Mouse (Mus musculus) hindbrain, postnatal 0 days (tissue): Measurements from ENCODE around the gene Tgfbrap1. TPM values are rescaled to one million over a fixed set of nuclear protein-coding genes. Genes with fewer than 3 reads are reported as not detected.

Source experiments
- ATAC-seq: fragments of 200-750 bp; cut with Nextera tagmentation; 2 replicates; pipeline ENCODE4 v1.8.0; 2017; ENCODE audit warnings: mild to moderate bottlenecking, moderate TSS enrichment, moderate library complexity
- DNase-seq: peaks from one replicate; pipeline ENCODE4 v3.0.0-alpha.2; 2015; ENCODE audit warnings: low spot score
- H3K27ac ChIP-seq: fragments of 300-500 bp; sonication (generic); 2 replicates; pipeline ENCODE4 v1.5.1; 2014; ENCODE audit warnings: mild to moderate bottlenecking
- H3K27me3 ChIP-seq: fragments of 300-500 bp; sonication (generic); 2 replicates; pipeline ENCODE4 v1.6.1; 2014; ENCODE audit warnings: low read length, mixed read lengths; ENCODE audit not compliant: insufficient read depth
- H3K36me3 ChIP-seq: fragments of 300-500 bp; sonication (generic); 2 replicates; pipeline ENCODE4 v1.6.1; 2014; ENCODE audit warnings: low read length, mixed read lengths; ENCODE audit not compliant: insufficient read depth
- H3K4me1 ChIP-seq: fragments of 300-500 bp; sonication (generic); 2 replicates; pipeline ENCODE4 v1.6.1; 2014; ENCODE audit warnings: antibody characterized with exemption, low read length, mixed read lengths; ENCODE audit not compliant: insufficient read depth
- H3K4me2 ChIP-seq: fragments of 300-500 bp; sonication (generic); 2 replicates; pipeline ENCODE4 v1.6.1; 2014; ENCODE audit warnings: low read depth, mild to moderate bottlenecking, low read length, moderate library complexity, mixed read lengths
- H3K4me3 ChIP-seq: fragments of 300-500 bp; sonication (generic); 2 replicates; pipeline ENCODE4 v1.5.1; 2014; ENCODE audit warnings: low read length
- H3K9ac ChIP-seq: fragments of 300-500 bp; sonication (generic); replicated peaks from 2 replicates; pipeline ENCODE4 v1.6.1; 2014; ENCODE audit warnings: mild to moderate bottlenecking, low read length, moderate library complexity, mixed read lengths
- H3K9me3 ChIP-seq: fragments of 300-500 bp; sonication (generic); 2 replicates; pipeline ENCODE4 v1.6.1; 2016; ENCODE audit warnings: low read length, mixed read lengths
- CTCF ChIP-seq: IDR thresholded peaks from 2 replicates; pipeline ENCODE4 v1.5.1; 2016; ENCODE audit warnings: antibody characterized with exemption, control low read depth, low read depth
- WGBS: fragments of 180-500 bp; shearing (Covaris S2); extraction: QIAGEN DNeasy Blood & Tissue Kit; methylation state at CpG from one replicate; pipeline ENCODE4 v1.1.7; 2014; 5-methylcytosine and 5-hydroxymethylcytosine counted together
- polyA plus RNA-seq: library from polyadenylated mRNA; unstranded; fragments of >200 nt; fragmentation: Nextera tagmentation; extraction: Ambion mirVana; gene quantifications from 2 replicates; pipeline ENCODE4 v1.2.1, GENCODE M21; 2015
- total RNA-seq: library from RNA; depleted of rRNA; stranded (reverse); fragments of >200 nt; gene quantifications from 2 replicates; pipeline ENCODE4 v1.2.3, GENCODE M21; 2014

The Tgfbrap1 gene
- total and polyA plus RNA-seq, 2 experiments from 2014 or later = 13.6 to 42.1 TPM

DNA sequence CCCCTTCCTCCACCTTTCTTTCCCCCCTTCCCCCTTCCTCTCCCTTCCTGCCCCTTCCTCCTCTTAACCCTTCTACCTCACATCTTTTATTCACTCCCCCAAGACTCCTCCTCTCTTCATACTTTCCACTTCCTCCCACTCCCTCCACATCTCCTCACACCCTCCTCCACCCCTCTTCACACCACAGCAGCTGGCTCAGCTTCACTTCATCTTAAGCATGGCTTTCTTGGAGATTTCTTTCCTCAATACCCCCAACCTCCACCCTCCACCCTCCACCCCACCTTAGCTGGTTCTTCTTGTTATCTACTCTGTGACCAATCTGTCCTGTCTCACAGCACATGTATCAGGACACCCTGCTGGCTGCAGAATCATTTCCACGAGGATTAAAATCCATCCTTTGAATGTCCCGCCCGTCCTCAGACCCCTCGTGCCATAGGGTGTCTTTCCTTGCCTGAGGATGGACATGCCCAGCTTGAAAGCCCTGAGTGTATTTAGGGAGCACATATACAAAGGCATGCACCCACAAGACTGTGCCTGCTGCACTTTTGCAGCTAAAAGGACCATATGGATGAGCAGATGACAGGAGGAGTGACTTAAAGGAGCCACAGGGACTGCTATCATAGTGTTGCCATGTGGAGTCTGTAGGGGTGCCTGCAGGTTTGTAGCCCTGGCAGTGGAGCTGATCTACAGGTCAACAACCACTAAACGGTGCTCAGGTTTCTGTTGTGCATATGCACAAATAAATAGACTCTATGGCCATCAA, 32.0 kb upstream of the Tgfbrap1 start:
- Histone ChIP-seq H3K27me3 (no peaks in the 10 kb centered on the region), H3K9ac (no peak overlapping the region), H3K4me2 (no peak overlapping the region), H3K9me3 (0 out of 2 replicates have a peak, but pooled peaks cover 2% of the 10 kb centered on the region), H3K4me1 (no peaks in the 10 kb centered on the region), H3K36me3 (no peaks in the 10 kb centered on the region), H3K27ac (no peak overlapping the region), H3K4me3 (no peak overlapping the region)
- no peak for ATAC-seq
- TF ChIP-seq CTCF = no peak
- DNase-seq = no peak
- WGBS = 76% methylated on average over 5 of the region's 5 CpGs

- no peak overlapping the region for H3K9ac ChIP-seq
Observed at GRCm38 (mm10) chr1:43127820-43128610, 29.6 kb upstream of the Tgfbrap1 start.

GRCm38 (mm10) chr1:43127196-43127595, 28.8 kb upstream of the Tgfbrap1 start:
- ATAC-seq (no peak), DNase-seq (no peak)
- no peak for TF ChIP-seq CTCF

More at GRCm38 (mm10) chr1:43127820-43128610, 29.6 kb upstream of the Tgfbrap1 start:
- Histone ChIP-seq H3K4me1 (no peaks in the 10 kb centered on the region), H3K36me3 (no peaks in the 10 kb centered on the region), H3K4me3 (no peak overlapping the region), H3K4me2 (no peak overlapping the region), H3K27ac (no peak overlapping the region), H3K9me3 (0 out of 2 replicates have a peak, but pooled peaks cover 2% of the 10 kb centered on the region), H3K27me3 (no peaks in the 10 kb centered on the region)
- 74% methylated on average over 8 of the region's 8 CpGs for WGBS
- TF ChIP-seq CTCF = no peak
- ATAC-seq = no peak
- DNase-seq = no peak

DNA sequence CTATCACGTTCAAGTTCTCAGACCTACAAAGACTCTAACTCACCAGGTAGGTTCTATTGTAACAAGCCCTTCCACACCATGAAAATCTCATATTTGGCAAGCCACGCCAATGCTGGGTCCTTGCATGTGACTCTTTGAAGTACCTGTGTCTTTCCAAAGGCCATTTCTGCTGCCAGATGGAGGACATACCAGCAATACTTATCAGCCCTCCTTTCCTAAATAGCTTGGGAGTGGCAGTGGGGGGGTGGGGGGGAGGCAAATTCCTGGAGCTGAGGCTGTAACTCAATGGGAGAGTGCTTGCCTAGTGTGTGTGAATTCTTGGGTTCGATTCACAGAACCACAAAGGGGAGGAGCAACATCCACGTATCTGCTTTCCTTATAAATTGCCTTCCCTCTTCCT, 26.3 kb upstream of the Tgfbrap1 start:
- 0 out of 2 replicates have a peak, but pooled peaks cover 2% of the 10 kb centered on the region for H3K9me3 ChIP-seq
- H3K27me3 ChIP-seq = no peaks in the 10 kb centered on the region
- DNase-seq = no peak
- no peaks in the 10 kb centered on the region for H3K36me3 ChIP-seq
- no peak overlapping the region for H3K27ac ChIP-seq
- H3K9ac ChIP-seq = no peak overlapping the region
- H3K4me3 ChIP-seq = no peak overlapping the region
- no peak for TF ChIP-seq CTCF
- ATAC-seq = no peak
- no peak overlapping the region for H3K4me2 ChIP-seq
- 84% methylated on average over 4 of the region's 4 CpGs for WGBS
- H3K4me1 ChIP-seq = no peaks in the 10 kb centered on the region

More at GRCm38 (mm10) chr1:43127196-43127595, 28.8 kb upstream of the Tgfbrap1 start:
- Histone ChIP-seq H3K27me3 (no peaks in the 10 kb centered on the region), H3K27ac (no peak overlapping the region), H3K4me1 (no peaks in the 10 kb centered on the region), H3K9me3 (0 out of 2 replicates have a peak, but pooled peaks cover 2% of the 10 kb centered on the region), H3K36me3 (no peaks in the 10 kb centered on the region), H3K9ac (no peak overlapping the region), H3K4me3 (no peak overlapping the region), H3K4me2 (no peak overlapping the region)

DNA sequence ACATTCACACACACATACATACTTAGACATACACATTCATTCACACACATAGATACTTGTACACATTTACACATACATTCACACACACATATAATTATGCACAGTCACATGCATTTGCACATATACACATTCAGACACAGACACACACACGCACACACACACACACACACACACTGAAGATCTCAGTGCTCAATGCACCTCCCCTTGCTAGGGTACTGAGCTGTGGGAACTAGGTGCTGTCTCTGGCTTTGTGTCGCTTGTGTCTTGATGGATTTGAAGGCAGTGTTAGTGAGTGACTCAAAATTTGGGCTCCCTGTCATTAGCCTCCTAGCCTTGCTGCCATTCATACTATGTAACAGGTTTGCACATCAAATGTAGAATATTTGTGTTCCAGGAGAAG, 24.2 kb upstream of the Tgfbrap1 start:
- DNase-seq (no peak), ATAC-seq (no peak)
- Histone ChIP-seq H3K9ac (no peak overlapping the region), H3K27ac (no peak overlapping the region), H3K4me3 (no peak overlapping the region), H3K4me1 (no peaks in the 10 kb centered on the region), H3K4me2 (no peak overlapping the region), H3K9me3 (0 out of 2 replicates have a peak, but pooled peaks cover 2% of the 10 kb centered on the region), H3K36me3 (peaks cover 5% of the 10 kb centered on the region; the same call in 1 of the 2 replicates), H3K27me3 (no peaks in the 10 kb centered on the region)
- WGBS = 91% methylated on average over 2 of the region's 2 CpGs
- TF ChIP-seq CTCF = no peak

- no peak for DNase-seq
- 99% methylated on average over 5 of the region's 5 CpGs for WGBS
- no peak overlapping the region for H3K9ac ChIP-seq
- no peaks in the 10 kb centered on the region for H3K27me3 ChIP-seq
- H3K4me1 ChIP-seq = no peaks in the 10 kb centered on the region
- TF ChIP-seq CTCF = no peak
- no peak overlapping the region for H3K4me2 ChIP-seq
- H3K36me3 ChIP-seq = peaks cover 5% of the 10 kb centered on the region; the same call in 1 of the 2 replicates
- H3K9me3 ChIP-seq = no peaks in the 10 kb centered on the region
- ATAC-seq = no peak
- H3K27ac ChIP-seq = no peak overlapping the region
- no peak overlapping the region for H3K4me3 ChIP-seq
Observed at GRCm38 (mm10) chr1:43120950-43121349, 22.5 kb upstream of the Tgfbrap1 start.
